Mouse (Mus musculus): ENCODE measurements around the gene Mllt1. TPM values are rescaled to one million over a fixed set of nuclear protein-coding genes. Genes with fewer than 3 reads are reported as not detected.

Mllt1 gene
- total RNA-seq, 1 experiment from 2014 or later, result 7.0 TPM

GRCm38 (mm10) chr17:56851167-56851566 lies 84.0 kb downstream of the Mllt1 start:
- ATAC-seq (replicated peaks; ENCODE audit: insufficient number of reproducible peaks, low FRiP score, low TSS enrichment, poor library complexity, severe bottlenecking), result no peak

GRCm38 (mm10) chr17:56849710-56850109 lies 85.5 kb downstream of the Mllt1 start:
- no peak for ATAC-seq (replicated peaks; ENCODE audit: insufficient number of reproducible peaks, low FRiP score, low TSS enrichment, poor library complexity, severe bottlenecking)

- no peak for ATAC-seq (replicated peaks; ENCODE audit: insufficient number of reproducible peaks, low FRiP score, low TSS enrichment, poor library complexity, severe bottlenecking)
These were observed 86.4 kb downstream of the Mllt1 start for GRCm38 (mm10) chr17:56848785-56849184.

GRCm38 (mm10) chr17:56843678-56844077 lies 91.5 kb downstream of the Mllt1 start:
- ATAC-seq (replicated peaks; ENCODE audit: insufficient number of reproducible peaks, low FRiP score, low TSS enrichment, poor library complexity, severe bottlenecking), result no peak

Other genes with a start within 250 kb of the Mllt1 start
- gene Ndufa11, start 217.6 kb downstream of the Mllt1 start, total RNA-seq (2017), result 66.7 to 91.2 TPM (median 74.2 TPM) in 3 replicates
- gene Vmac, start 217.4 kb downstream of the Mllt1 start, total RNA-seq (2017), result 5.0 to 6.0 TPM (median 5.0 TPM) in 3 replicates
- not detected in 3 replicates for gene Nrtn, start 177.9 kb downstream of the Mllt1 start, total RNA-seq (2017)
- 15.0 to 22.2 TPM (median 19.2 TPM) in 3 replicates for gene Dus3l, start 170.7 kb downstream of the Mllt1 start, total RNA-seq (2017)
- 0.29 to 0.49 TPM in 2 of 3 replicates, not detected in the other for gene Prr22, start 165.2 kb downstream of the Mllt1 start, total RNA-seq (2017)
- gene Rfx2, start 104.4 kb downstream of the Mllt1 start, total RNA-seq (2017), result 4.7 to 8.2 TPM (median 6.6 TPM) in 3 replicates
- gene Acsbg2, start 61.0 kb downstream of the Mllt1 start, total RNA-seq (2017), result not detected in 3 replicates
- gene 1700061G19Rik, start 59.9 kb downstream of the Mllt1 start, total RNA-seq (2017), result not detected in 3 replicates
- not detected in 3 replicates for gene Acer1, start 46.7 kb upstream of the Mllt1 start, total RNA-seq (2017)
- 12.3 to 27.6 TPM (median 13.8 TPM) in 3 replicates for gene Clpp, start 54.9 kb upstream of the Mllt1 start, total RNA-seq (2017)
- gene Alkbh7, start 61.9 kb upstream of the Mllt1 start, total RNA-seq (2017), result 8.0 to 11.9 TPM (median 9.8 TPM) in 3 replicates
- gene Pspn, start 64.6 kb upstream of the Mllt1 start, total RNA-seq (2017), result not detected in 3 replicates
- gene Gtf2f1, start 75.9 kb upstream of the Mllt1 start, total RNA-seq (2017), result 81.4 to 95.0 TPM (median 83.1 TPM) in 3 replicates
- not detected in 3 replicates for gene Gm17949, start 76.1 kb upstream of the Mllt1 start, total RNA-seq (2017)
- 25.1 to 60.3 TPM (median 33.8 TPM) in 3 replicates for gene Khsrp, start 96.1 kb upstream of the Mllt1 start, total RNA-seq (2017)
- not detected in 3 replicates for gene Slc25a41, start 106.2 kb upstream of the Mllt1 start, total RNA-seq (2017)
- gene Crb3, start 123.7 kb upstream of the Mllt1 start, total RNA-seq (2017), result 1.4 TPM in 1 of 3 replicates, not detected in the others
- 0.21 to 1.7 TPM (median 1.3 TPM) in 3 replicates for gene Slc25a23, start 124.4 kb upstream of the Mllt1 start, total RNA-seq (2017)
- gene Dennd1c, start 143.1 kb upstream of the Mllt1 start, total RNA-seq (2017), result 32.3 to 86.7 TPM (median 48.3 TPM) in 3 replicates
- gene Tubb4a, start 152.4 kb upstream of the Mllt1 start, total RNA-seq (2017), result 0.58 to 1.4 TPM in 2 of 3 replicates, not detected in the other
- gene Tnfsf9, start 169.9 kb upstream of the Mllt1 start, total RNA-seq (2017), result 0.57 to 1.3 TPM (median 1.2 TPM) in 3 replicates
- gene Cd70, start 214.4 kb upstream of the Mllt1 start, total RNA-seq (2017), result not detected in 3 replicates